ENCODE assay signal across 7 mouse cellular contexts in the genomic region with DNA sequence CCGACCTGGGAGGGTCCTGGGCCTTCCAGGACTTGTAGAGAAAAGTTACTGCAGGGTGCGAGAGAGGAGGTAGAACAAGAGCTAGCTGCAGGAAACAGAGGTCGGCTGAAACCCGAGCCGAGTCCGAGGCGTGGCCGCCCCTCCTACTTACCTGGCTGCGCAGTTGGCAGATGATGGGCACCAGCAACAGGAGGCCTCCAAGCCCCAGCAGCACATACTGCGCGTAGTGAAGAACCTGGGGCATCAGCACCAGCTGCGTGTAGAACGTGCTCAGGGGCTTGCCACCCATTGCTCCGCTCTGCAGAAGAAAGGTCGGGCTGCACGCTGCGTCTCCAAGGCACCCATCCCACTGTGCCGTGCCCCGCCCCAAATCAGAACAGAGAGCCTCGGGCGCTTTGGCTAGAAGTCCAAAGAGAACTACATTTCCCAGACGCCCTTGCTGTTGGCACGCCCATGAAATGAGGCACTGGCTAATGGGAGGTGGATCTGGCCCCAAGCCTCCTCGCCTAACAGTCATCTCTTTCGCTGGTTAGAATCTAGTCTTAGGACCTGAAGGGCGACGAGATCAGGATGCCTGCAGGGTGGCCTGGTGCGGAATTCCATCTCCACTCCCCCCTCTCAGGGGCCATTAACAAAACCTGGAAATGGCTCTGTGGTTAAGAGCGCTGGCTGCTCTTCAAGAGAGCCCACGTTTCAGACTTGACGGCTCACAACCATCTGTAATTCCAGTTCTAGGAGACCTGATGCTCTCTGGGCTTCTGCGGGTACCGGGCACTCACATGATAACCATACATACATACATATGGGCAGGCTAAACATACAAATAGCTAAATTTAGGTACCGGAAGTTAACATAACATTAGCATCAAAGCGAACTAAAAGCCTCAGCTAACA. TPM values are rescaled to one million over a fixed set of nuclear protein-coding genes. Genes with fewer than 3 reads are reported as not detected.
DNase-seq lines count a peak whose midpoint lies in the region; ATAC-seq and TF ChIP-seq lines count a peak whose summit lies in the region.

No protein-coding gene starts in this region.

- no peak for TF ChIP-seq POLR2A in cerebellum, adult 2 months (IDR thresholded peaks at IDR 0.05; ENCODE audit: borderline replicate concordance, insufficient read depth, low read length)

- H3K4me3 ChIP-seq in cerebellum, adult 2 months (replicated peaks; ENCODE audit: insufficient read depth, low read depth, low read length): peak overlapping the region; percentile 48
- H3K4me3 ChIP-seq in liver, embryonic 11.5 days (ENCODE audit: low read depth, low read length): peak overlapping the region; percentile 18; the same call in 1 of the 2 replicates
- H3K4me3 ChIP-seq in neural tube, embryonic 15.5 days (replicated peaks): peak overlapping the region; percentile 35

- 14% methylated on average over 35 of the region's 35 CpGs for WGBS in cerebellum, adult 2 months
- 51% methylated on average over 35 of the region's 35 CpGs for WGBS in liver, embryonic 11.5 days
- 15% methylated on average over 35 of the region's 35 CpGs for WGBS in neural tube, embryonic 15.5 days

- no peak for DNase-seq in Patski (ENCODE audit: low read depth, low spot score)
- DNase-seq in cerebellum, adult 2 months: peak; percentile 61 to 72
- DNase-seq in forelimb bud, embryonic 11.5 days (ENCODE audit: low read depth, low spot score): peak; percentile 79
- peak; percentile 52 for DNase-seq in kidney, adult 18-20 months
- peak; percentile 49 for DNase-seq in liver, embryonic 11.5 days (ENCODE audit: low spot score)
- no peak for DNase-seq in spleen, postnatal 36 days (ENCODE audit: low spot score in 2 of 2)

- peaks cover 29% of the 10 kb centered on the region for H3K36me3 ChIP-seq in liver, embryonic 11.5 days (ENCODE audit: control insufficient read depth, insufficient read depth, low read length)
- peaks cover 6% of the 10 kb centered on the region; the same call in 1 of the 2 replicates for H3K36me3 ChIP-seq in neural tube, embryonic 15.5 days

- no peaks in the 10 kb centered on the region for H3K9me3 ChIP-seq in liver, embryonic 11.5 days (ENCODE audit: control insufficient read depth, low read length)
- no peaks in the 10 kb centered on the region for H3K9me3 ChIP-seq in neural tube, embryonic 15.5 days (replicated peaks)

- in situ Hi-C loops in Patski (cut with MboI; ENCODE audit: low pct_unique_long_range_greater_than_20kb): no loop called here

- CTCF ChIA-PET in Patski (lab: Charles Lee): interaction anchor here (1.2 kb wide), 1 partner anchor 84 kb away, joined by 3 read pairs; no protein-coding TSS in a partner anchor

- peaks cover 4% of the 10 kb centered on the region for H3K4me1 ChIP-seq in cerebellum, adult 2 months (ENCODE audit: control insufficient read depth, insufficient read depth, low read length)
- peaks cover 5% of the 10 kb centered on the region; the same call in 1 of the 2 replicates for H3K4me1 ChIP-seq in liver, embryonic 11.5 days (replicated peaks; ENCODE audit: control insufficient read depth, insufficient read depth, low read length)
- peaks cover 17% of the 10 kb centered on the region for H3K4me1 ChIP-seq in neural tube, embryonic 15.5 days

- TF ChIP-seq CTCF in Patski (IDR thresholded peaks at IDR 0.05): no peak
- TF ChIP-seq CTCF in cerebellum, adult 2 months (IDR thresholded peaks at IDR 0.05; ENCODE audit: borderline replicate concordance, insufficient read depth, low read depth, low read length): no peak

- peak overlapping the region; percentile 40 for H3K4me2 ChIP-seq in liver, embryonic 11.5 days
- peak overlapping the region; percentile 67 for H3K4me2 ChIP-seq in neural tube, embryonic 15.5 days

- H3K27me3 ChIP-seq in Patski: no peaks in the 10 kb centered on the region
- no peaks in the 10 kb centered on the region for H3K27me3 ChIP-seq in cerebellum, adult 2 months (ENCODE audit: control insufficient read depth, insufficient read depth, low read length)
- H3K27me3 ChIP-seq in liver, embryonic 11.5 days (replicated peaks; ENCODE audit: control insufficient read depth, insufficient read depth, low read length): no peaks in the 10 kb centered on the region
- no peaks in the 10 kb centered on the region for H3K27me3 ChIP-seq in neural tube, embryonic 15.5 days (replicated peaks)

- H3K9ac ChIP-seq in liver, embryonic 11.5 days (ENCODE audit: low read depth, low read length): no peak overlapping the region
- no peak overlapping the region; the same call in 1 of the 2 replicates for H3K9ac ChIP-seq in neural tube, embryonic 15.5 days (replicated peaks)

- POLR2A ChIA-PET in Patski (lab: Charles Lee): no interaction called here

- ATAC-seq in Patski: peak; percentile 6
- ATAC-seq in liver, embryonic 11.5 days (replicated peaks; ENCODE audit: low FRiP score): 0 out of 2 replicates have a peak, but pooled peaks have one; percentile 24
- ATAC-seq in neural tube, embryonic 15.5 days (ENCODE audit: low FRiP score): peak; percentile 83

- no peak overlapping the region for H3K27ac ChIP-seq in cerebellum, adult 2 months (ENCODE audit: insufficient read depth, low read length)
- no peak overlapping the region for H3K27ac ChIP-seq in liver, embryonic 11.5 days (ENCODE audit: low read depth, low read length)
- peak overlapping the region; percentile 30; the same call in 1 of the 2 replicates for H3K27ac ChIP-seq in neural tube, embryonic 15.5 days (replicated peaks)

RNA-seq across cellular contexts. Expression of a gene that starts 56.9 kb away (rescaled TPM):
- 59.7 TPM for polyA plus RNA-seq in Patski (2021)
- 16.8 and 19.9 TPM in 2 replicates for polyA plus RNA-seq in cerebellum, adult 2 months (2012; rRNA removed)
- polyA plus RNA-seq in liver, embryonic 11.5 days (2014; fragmentation: Nextera tagmentation; extraction: Ambion mirVana): 104 and 108 TPM in 2 replicates
- polyA plus RNA-seq in neural tube, embryonic 15.5 days (2015; fragmentation: Nextera tagmentation; extraction: Ambion mirVana): 50.5 and 55.5 TPM in 2 replicates

Comparison
In these comparisons a context has a peak if more than half of its experiments do, and no peak if none do; other contexts are left out.
1. ATAC-seq: peak in every context shown above with its lines; median percentile 83 in neural tube, embryonic 15.5 days; 24 in liver, embryonic 11.5 days; 6 in Patski.
2. DNase-seq: peak in cerebellum, adult 2 months (2 of 2), forelimb bud, embryonic 11.5 days (single experiment), kidney, adult 18-20 months (single experiment) and liver, embryonic 11.5 days (single experiment); none in Patski (single experiment) and spleen, postnatal 36 days (0 of 2).
3. Peak in every context shown above with its lines, with median percentiles within 50 percentile points of each other: H3K4me3 ChIP-seq.